Mouse (Mus musculus): ENCODE measurements around the gene Vgll4.
A peak's percentile ranks its signal among the peaks of the same experiment; 100 is the strongest.

Vgll4 gene

DNA sequence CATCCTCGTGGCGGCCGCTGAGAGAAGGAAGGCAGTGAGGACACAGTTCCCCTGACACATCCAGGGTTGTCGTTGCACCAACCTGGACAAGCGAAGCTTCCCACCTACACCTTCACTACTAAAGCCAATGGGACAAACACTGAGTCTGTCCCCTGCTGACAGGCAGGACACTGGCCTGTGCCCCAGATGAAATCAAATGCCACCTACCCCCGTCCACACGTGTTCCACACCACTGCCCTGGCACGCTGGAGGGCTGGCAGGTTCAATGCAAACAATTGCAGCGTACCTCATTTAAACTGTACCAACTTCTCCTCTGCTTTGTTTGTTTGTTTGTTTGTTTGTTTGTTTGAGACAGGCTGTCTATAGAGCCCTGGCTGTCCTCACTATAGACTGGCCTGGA lies 50.8 kb downstream of the Vgll4 start:
- DNase-seq (ENCODE audit: low spot score in 2 of 2) = no peak

DNA sequence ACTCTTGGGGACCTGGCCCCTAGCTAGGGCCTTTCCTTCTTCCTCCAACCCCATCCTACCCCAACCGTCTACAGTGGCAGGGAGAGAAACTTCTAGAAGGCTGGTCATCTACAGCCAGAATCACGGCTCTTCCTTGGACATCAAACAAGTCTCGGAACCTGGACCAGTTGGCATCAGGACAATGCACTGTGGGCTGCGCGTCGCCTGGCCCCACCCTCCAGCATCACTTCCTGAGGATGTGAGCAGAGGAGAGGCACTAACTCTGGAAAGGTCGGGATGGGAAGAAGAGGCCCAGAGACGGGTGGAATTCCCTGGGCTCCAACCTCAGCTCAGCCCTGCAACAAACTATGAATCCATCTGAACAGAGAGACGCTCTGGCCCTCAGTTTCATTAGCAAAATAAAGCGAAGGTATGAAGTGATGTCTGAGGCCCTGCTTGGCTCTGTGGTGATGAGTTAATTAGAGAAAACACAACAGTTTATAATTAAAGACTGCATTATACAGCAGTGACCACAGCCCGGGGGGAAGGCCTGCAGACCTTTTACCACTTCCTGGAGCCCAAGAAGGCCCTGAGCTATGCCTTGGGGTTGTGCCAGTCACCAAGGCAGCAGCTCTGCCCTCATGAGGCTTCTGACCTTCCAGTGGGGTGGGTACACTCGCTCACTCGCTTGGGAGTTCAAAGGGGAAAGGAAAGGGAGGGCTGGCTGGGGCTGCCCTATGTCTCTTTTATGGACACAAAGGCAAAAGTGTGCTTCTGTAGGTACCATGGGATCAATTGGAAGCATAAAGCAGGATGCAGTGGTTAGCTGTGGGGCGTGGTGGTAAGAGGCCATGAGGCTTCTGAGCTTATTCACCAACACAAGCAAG lies 51.8 kb downstream of the Vgll4 start:
- DNase-seq (ENCODE audit: low spot score in 2 of 2) = no peak

DNA sequence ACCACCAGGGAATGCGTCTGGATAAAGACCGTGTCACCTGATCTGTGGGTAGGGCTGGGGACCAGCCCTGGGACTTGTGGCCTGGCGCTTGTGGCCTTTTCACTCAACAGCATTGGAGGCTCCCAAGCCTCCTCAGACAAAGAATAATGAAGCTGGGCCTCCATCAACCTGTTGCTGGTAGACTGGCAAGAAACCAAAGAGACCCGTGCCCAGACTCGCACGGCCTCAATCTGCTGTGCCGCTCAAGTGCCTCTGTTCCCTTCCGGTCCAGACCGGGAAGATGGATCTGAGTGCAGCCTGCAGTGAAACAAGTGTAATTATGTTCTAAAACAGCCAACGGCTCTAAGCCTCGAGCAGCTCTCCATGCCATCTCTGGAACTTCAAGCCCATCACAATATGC lies 52.7 kb downstream of the Vgll4 start:
- no peak for DNase-seq (ENCODE audit: low spot score in 2 of 2)

DNA sequence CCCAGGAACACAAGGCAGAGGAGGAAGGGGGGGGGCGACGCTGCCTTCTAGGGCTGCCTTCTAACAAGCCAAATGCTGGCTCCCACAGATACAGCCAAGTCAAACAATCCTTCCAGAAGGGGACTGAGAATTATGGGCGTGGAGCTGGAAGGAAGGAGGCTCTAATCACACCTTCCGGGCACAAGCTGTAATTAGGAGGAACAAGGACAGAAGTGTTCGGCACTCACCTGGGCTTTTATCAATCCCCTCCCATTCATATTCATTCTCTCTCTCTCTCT lies 53.1 kb downstream of the Vgll4 start:
- DNase-seq (ENCODE audit: low spot score in 2 of 2) = no peak

DNA sequence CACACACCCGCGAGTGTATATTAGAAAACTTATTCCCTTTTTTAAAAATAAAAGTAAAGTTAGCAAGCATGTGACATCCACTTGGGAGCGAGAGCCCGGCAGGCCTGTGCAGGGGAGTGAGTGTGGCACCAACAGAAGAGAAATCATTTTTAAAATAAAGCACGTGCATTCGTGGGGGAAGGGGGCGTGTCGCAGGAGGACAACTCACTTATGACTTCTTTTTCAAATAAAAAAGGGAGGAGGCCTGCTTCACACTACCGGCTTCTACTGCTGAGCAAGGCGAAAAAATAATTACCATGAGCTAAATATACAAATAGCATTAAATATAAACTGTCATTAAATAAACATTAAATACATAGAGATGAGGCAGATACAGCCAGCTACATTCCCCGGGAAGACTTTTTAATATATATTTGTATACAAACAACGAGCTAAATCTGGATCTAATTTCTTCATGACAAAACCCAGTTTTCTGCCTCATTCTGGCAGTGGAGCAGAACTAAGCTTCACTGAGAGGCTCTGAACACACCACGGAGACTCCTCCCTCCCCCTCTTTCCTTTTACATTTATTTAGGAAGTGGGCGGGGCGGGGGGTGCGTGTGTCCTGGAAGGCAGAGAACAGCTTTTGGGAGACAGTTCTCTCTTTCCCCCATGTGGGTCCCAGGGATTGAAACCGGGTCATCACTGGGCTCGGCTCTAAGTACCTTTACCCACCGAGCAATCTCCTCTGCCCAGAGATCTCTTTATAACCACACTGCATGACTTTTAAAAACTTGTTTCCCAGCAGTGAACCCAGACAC lies 53.7 kb downstream of the Vgll4 start:
- DNase-seq (ENCODE audit: low spot score in 2 of 2) = no peak

DNA sequence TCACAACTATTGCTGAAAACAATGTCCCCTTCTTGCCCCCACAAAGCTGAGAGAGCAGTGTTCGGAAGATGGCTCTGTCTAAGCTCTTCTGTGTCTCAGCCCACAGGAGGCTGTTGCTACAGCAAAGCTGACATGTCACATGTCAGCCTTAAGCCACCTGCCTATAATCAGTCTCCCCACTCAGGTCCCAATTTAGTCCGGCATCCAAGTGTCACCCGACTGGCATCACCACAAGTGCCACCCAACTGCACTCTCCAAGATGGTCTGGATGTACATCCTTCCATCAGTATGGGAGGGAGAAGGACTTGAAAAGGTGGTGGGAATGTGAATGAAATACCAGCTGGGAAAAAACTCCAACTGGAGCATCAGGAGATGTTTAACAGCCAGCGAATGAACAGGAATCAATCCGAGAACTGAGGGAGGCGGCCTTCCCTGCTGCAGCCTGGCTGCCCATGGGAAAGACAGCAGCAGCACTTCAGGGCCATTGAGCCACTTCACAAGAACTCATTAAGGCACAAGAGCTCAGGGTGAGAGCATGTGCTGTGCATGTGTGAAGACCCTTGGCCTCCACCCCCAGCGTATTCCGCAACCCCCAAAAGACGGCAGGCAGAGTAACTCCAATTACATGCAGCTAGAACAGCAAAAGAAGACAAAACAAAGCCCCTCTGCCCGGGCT lies 55.6 kb downstream of the Vgll4 start:
- no peak for DNase-seq (ENCODE audit: low spot score in 2 of 2)

DNA sequence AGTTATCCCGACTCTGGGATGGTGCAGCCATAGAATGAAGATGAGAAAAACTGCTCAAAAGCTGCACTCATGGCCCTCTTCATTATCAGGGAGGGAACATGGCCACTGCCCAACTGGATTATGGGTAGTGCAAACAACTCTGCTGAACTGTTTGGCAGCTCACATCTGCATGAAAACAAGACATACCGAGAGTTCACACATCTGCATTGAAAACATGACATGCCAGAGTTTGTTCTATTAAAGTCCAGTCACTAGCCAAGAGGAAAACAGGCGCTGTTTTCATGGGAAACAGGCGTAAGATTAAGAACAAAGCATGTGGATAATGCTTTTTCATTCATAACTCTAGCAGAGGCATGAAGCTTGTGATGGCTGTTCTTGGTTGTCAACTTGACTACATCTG lies 56.7 kb downstream of the Vgll4 start:
- DNase-seq (ENCODE audit: low spot score in 2 of 2) = no peak

DNA sequence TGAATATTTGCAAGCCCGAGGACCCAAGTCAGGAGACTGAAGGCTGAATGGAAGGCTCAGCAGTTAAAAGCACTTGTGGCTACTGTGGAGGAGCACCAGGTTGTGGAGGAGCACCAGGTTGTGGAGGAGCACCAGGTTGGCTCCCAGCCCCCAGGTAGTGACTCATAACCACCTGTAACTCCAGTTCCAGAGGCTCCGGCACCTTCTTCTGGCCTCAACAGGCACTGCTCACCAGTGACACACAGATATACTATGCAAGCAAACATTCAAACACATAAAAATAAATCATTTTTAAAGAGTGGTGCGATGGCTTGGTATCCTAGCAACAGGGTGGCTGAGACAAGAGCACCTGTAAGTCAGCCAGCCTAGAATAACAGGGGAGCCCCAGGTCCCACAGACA lies 58.3 kb downstream of the Vgll4 start:
- no peak for DNase-seq (ENCODE audit: low spot score in 2 of 2)

DNA sequence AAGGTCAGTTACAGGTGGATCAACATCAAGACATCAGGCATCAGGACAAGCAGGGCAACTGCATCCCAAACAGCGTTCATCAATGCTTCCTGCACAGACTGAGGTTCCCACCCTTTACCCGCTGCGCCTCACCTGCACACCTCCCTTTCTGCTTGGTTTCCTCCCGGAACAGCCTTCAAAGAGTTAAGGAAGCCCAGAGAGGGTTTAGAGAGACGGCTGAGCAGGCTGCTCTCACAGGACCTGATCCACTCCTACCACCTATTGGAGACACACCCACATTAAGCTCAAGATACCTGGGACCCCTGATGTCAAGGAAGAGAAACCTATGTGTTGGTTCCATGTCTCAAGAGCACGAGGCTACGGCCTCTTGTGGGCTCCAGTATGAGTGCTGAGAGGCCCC lies 60.0 kb downstream of the Vgll4 start:
- no peak for DNase-seq (ENCODE audit: low spot score in 2 of 2)

DNA sequence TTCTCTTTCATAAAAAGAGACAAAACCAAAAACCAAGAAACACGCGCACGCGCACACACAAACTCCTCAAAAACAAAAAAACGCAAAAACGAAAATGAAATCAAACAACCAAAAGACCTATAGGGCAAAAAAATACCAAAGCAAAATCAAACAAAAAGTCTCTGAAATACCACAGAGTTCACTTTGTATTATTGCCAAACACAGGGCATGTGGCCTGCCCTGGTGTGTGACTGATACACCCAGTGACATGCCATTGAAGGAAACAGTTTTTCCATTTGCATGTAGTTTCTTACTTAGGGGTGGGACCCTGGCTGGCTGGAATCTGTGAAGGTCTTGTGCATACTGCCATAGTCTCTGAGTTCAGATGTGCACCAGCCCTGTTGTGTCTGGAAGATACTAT lies 62.3 kb downstream of the Vgll4 start:
- DNase-seq (ENCODE audit: low spot score in 2 of 2) = no peak

DNA sequence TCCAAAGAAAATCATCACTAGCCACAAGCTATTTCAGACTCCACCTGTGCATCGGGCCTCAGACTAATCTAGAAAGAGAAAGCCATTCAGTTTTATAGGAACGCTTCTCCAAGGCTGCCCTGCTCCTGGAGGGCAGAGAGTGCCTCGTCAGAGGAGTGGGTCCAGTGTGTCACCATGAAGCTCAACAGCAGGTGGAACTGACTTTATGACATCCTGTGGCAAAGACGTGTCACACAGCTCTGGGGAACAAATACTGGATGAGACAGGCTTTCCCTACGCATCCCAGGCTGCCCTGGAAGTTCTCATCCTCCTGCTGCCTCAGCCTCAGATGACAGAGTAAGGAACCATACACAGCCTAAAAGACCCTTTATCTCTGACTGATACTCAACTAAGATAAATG lies 63.6 kb downstream of the Vgll4 start:
- DNase-seq (ENCODE audit: low spot score in 2 of 2) = no peak

DNA sequence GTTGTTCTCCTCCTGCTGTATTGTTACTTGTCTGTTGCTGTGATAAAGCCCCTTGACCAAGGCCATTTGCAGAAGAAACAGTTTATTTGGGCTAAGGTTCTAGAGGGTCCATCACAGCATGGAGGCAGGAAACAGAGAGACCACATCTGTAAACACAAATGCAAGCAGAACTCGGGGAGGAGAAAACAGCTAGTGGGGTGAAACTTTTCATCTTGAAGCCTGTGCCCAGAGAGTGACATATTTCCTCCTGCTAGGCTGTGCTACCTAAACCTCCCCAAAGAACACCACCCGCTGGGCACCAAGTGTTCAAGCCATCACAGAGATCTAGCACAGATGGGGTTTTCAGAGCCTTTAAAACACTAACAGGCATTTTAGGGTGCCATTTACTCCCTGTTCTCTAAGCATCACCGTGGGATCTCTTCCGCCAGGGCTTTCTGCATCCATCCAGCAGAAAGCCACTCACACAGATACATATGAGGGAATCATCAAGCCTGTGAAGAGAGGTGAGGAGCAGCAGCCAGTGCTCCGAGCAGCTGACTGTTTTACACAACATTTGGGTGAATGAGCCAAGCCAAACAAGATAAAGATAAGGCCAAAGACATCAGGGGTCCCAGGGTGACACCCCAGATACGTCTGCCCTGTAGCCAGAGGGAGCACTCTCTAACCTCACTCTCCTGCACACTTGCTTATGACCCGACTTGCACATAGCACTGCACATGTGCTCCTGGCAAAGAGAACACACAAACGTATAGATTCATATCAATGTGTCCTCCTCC lies 64.4 kb downstream of the Vgll4 start:
- no peak for DNase-seq (ENCODE audit: low spot score in 2 of 2)

DNA sequence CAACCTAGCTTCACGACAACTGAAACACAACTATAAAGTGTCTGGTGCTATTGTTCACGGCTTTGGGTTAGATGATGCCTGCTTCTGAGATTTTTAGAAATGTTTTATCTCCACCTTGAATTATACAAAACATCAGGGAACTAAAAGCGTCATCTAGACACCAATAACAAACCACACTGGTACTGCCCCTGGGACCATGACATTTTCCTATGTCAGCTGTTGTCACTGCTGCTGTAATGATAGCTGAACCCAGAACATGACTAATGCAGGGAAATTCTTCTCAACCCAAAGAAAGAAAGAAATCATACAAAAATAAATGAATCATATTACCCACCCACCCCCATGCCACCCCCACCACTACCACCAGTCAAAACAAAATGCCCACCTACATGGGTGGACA lies 65.0 kb downstream of the Vgll4 start:
- DNase-seq (ENCODE audit: low spot score in 2 of 2) = no peak

DNA sequence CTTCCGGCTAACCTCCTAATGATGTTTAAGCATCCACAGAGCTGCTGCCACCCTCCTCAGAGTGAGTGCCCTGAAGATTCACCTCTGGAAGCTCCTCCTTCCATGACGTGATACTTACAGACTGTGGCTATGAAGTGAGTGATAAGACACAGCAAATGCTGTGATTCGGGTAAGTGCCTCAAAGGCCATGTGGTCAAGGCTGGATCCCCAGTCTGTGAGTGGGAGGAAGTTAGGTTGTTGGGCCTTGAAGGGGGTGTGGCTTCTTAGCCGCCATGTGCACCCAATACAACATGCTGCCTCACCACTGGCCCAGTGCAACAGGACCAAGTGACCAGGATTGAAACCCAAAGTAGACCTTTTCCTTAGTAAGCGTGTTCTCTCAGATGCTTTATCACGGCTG lies 65.6 kb downstream of the Vgll4 start:
- no peak for DNase-seq (ENCODE audit: low spot score in 2 of 2)

DNA sequence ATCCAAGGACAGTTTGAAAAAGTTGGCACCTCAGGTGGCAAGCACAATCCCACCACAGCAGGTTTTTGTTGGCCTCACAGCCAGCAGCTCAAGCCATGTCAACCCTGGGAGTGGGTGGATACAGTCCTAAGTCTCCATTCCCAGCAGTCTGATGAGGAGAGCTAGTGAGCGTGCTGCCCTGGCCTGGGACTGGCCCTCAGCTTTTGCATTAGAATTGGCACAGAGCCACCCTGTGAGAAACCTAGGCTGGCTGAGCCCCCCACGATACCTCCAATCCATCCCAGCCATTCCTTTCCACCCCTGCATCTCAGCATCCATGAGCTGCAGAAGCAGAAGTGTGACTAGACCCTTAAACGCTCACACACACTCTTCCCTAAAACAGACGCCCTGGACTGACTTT lies 67.9 kb downstream of the Vgll4 start:
- DNase-seq (ENCODE audit: low spot score in 2 of 2) = no peak

DNA sequence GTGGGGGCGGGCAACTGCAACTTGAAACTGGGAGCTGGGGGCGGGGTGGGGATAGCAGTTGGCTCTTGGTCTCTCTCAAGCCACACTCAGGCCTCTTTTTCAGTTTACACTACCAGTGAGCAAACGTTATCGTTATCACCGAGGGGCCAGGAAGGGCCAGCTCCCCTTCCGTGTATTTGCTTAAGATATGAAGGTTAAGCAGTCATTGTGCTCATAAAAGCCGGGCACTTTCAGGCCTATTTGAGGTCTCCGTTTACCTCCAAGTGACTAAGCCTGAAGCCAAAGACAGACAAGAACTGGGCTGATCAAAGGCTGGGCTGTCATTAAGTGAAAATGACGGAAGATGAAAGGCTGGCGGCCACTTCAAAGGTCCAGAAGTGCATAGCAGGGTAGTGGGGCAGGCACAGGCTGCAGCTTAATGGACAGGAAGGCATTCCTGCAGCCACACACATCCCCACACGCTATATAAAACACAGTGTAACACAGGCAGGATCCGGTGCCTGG lies 68.4 kb downstream of the Vgll4 start:
- DNase-seq (ENCODE audit: low spot score in 2 of 2) = peak in 1 of 2 experiments; percentile 33

DNA sequence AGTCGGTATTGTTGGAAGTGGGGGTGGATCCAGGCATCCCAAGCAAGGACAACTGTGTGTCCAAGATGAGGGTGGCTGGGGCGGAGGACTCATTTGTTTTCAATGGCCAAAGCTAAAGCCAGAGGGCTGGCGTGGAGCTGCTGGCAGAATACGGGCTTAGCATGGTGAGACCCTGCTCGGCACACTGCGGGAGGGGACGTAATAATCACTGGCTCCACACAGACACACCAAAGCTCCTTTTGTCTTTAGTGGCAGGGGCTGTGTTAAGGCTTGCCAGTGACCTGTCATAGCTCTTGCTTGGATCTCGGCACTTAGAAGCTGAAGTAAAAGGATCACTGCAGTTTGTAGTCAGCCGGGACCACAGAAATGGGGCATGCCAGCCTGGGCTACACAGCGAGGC lies 69.6 kb downstream of the Vgll4 start:
- DNase-seq (ENCODE audit: low spot score in 2 of 2) = no peak

DNA sequence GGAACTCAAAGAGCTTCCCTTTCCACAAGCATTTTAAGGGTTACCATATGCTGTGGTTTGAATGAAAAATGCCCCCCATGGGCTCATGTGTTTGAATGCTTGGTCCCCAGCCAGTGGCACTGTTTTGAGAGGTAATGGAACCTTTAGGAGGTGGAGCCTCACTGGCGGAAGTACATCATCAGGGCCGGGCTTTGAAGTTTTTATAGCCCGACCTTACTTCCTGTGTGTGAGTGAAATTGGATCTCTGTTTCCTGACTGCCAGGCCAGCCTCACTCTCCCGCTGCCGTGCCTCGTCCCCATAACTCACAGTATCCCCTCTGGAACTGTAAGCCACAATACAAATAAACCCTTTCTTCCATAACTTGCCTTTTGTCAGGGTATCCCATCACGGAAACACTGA lies 70.1 kb downstream of the Vgll4 start:
- DNase-seq (ENCODE audit: low spot score in 2 of 2) = no peak

DNA sequence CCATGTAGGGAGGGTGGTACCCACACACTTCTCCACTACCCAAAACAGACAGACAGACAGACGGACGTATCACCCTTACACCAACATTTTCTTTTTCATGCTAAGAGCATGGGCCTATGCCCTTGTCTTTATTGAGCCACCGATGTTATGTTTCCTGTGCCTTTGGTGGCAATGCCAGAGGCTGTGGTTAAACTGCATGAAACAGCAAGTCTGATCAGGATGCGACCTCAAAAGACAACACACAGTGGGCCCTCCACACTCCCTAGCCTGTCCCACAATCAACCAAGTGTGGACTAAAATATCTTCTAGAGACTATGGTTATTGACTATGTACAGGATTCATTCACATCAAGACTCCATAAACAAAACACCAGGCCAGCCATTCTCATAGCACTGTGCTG lies 70.8 kb downstream of the Vgll4 start:
- no peak for DNase-seq (ENCODE audit: low spot score in 2 of 2)

DNA sequence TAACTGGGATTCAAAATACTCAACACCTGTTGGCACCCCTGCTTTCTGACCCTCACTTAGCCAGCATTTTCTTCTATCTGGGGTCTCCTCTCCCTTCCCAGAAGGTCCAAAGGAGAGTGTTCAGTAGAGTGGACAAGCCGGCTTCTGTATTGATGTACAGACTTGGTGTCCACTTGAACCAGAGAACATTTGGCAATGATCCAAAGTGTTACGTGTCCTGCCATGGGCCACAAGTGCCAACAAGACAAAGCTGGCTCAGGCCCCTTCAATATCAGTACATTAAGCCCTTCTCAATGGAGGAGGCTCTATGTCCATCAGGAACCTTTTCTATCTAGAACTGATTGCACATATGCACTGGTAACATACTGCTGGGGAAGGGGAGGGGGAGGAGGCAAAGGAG lies 73.5 kb downstream of the Vgll4 start:
- DNase-seq (ENCODE audit: low spot score in 2 of 2) = no peak

DNA sequence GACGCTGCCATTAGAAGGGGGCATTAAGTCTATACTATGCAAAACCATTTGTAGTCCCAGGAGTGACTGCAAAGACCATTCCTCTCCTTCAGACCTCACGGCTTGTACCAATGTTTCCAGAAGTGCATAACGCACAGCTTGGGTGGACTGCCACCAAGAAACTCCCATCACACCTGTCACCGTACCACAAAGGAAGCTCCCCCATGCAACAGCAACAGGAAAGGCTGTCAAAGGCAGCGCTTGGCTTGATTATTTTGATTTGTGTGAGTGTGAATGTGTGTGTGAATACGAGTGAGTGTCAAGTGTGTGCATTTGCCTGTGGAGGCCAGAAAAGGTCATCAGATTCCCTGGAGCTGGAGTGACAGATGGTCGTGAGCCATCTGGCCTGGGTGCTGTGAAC lies 74.6 kb downstream of the Vgll4 start:
- no peak for DNase-seq (ENCODE audit: low spot score in 2 of 2)

DNA sequence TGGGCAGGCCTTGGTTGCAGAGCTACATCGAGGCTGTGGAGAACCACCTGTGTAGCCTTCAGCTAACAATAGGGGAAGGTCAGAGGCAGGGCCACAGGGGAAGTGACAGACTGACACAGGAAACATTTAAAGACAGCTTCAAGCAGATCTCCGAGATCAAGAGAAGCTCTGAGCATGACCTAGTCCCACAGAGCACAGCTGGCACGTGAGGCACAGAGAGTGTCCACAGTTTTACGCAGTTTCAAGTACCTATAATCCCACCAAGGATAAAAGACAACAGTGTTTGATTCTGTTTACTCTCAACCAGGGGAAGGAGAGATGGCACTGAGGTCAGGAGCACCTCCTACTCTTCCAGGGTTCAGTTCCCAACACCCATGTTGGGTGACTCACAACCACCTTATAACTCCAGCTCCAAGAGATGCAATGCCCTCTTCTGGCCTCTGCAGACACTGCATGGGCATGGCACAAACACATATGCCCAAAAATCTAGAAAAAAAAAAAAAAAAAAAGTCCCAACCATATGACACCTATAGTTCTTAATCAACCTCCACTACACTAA lies 75.2 kb downstream of the Vgll4 start:
- DNase-seq (ENCODE audit: low spot score in 2 of 2) = peak; percentile 29 to 71

Measured in spleen, postnatal 4 days (tissue).